Comparison of ENCODE assay signal across 9 mouse cellular contexts in genomic region chr5:77217211-77217610, GRCm38 (mm10). TPM values are rescaled to one million over a fixed set of nuclear protein-coding genes. Genes with fewer than 3 reads are reported as not detected.
DNase-seq lines count a peak whose midpoint lies in the region; ATAC-seq and TF ChIP-seq lines count a peak whose summit lies in the region.
"Had no signal": no experiment of that assay in that cellular context is flagged by ENCODE, and none has a peak within 500 bp of the region (broad histone marks: within the 10 kb centered on the region; RNA-seq: fewer than 3 reads in every experiment).

No protein-coding gene starts in this region.

- no peak overlapping the region for H3K4me3 ChIP-seq in ES-Bruce4 (ENCODE audit: low read depth, low read length)
- H3K4me3 ChIP-seq in heart, embryonic 12.5 days, result peak overlapping the region; percentile 30
- peak overlapping the region; percentile 18; the same call in 1 of the 2 replicates for H3K4me3 ChIP-seq in liver, embryonic 11.5 days (ENCODE audit: low read depth, low read length)
- peak overlapping the region; percentile 18; the same call in 1 of the 2 replicates for H3K4me3 ChIP-seq in stomach, postnatal 0 days (ENCODE audit: low read depth, low read length)
- H3K4me3 ChIP-seq: midbrain, embryonic 12.5 days had no signal

- no peak for TF ChIP-seq POLR2A in ES-Bruce4 (IDR thresholded peaks at IDR 0.05; ENCODE audit: insufficient read depth, low read length)

- H3K9me3 ChIP-seq in ES-Bruce4 (replicated peaks; ENCODE audit: control insufficient read depth, insufficient read depth, low read length, poor library complexity, severe bottlenecking), result no peaks in the 10 kb centered on the region
- no peaks in the 10 kb centered on the region for H3K9me3 ChIP-seq in heart, embryonic 12.5 days (replicated peaks)
- no peaks in the 10 kb centered on the region for H3K9me3 ChIP-seq in liver, embryonic 11.5 days (ENCODE audit: control insufficient read depth, low read length)
- no peaks in the 10 kb centered on the region for H3K9me3 ChIP-seq in stomach, postnatal 0 days (ENCODE audit: control insufficient read depth, low read length)
- H3K9me3 ChIP-seq: midbrain, embryonic 12.5 days had no signal

- H3K4me1 ChIP-seq in ES-Bruce4 (ENCODE audit: control insufficient read depth, insufficient read depth, low read length), result no peaks in the 10 kb centered on the region
- no peaks in the 10 kb centered on the region; the same call in 1 of the 2 replicates for H3K4me1 ChIP-seq in heart, embryonic 12.5 days (replicated peaks)
- no peaks in the 10 kb centered on the region for H3K4me1 ChIP-seq in liver, embryonic 11.5 days (replicated peaks; ENCODE audit: control insufficient read depth, insufficient read depth, low read length)
- H3K4me1 ChIP-seq in stomach, postnatal 0 days (replicated peaks; ENCODE audit: control insufficient read depth, insufficient read depth), result no peaks in the 10 kb centered on the region
- H3K4me1 ChIP-seq: midbrain, embryonic 12.5 days had no signal

- ATAC-seq in heart, embryonic 12.5 days (ENCODE audit: insufficient number of reproducible peaks, low FRiP score), result no peak
- ATAC-seq in liver, embryonic 11.5 days (replicated peaks; ENCODE audit: low FRiP score), result 0 out of 2 replicates have a peak, but pooled peaks have one; percentile 45
- peak; percentile 61 for ATAC-seq in stomach, postnatal 0 days (ENCODE audit: low FRiP score, low TSS enrichment)

- TF ChIP-seq CTCF in ES-Bruce4 (IDR thresholded peaks at IDR 0.05; ENCODE audit: low read depth, low read length), result peak; percentile 35
- peak; percentile 91 for TF ChIP-seq CTCF in stomach, postnatal 0 days (IDR thresholded peaks at IDR 0.05; ENCODE audit: low read depth)

- TF ChIP-seq EP300 in ES-Bruce4 (IDR thresholded peaks at IDR 0.05; ENCODE audit: insufficient read depth, low read depth, low read length), result no peak
- no peak for TF ChIP-seq EP300 in stomach, postnatal 0 days (optimal IDR thresholded peaks at IDR 0.05)

- H3K9ac ChIP-seq in ES-Bruce4 (ENCODE audit: low read depth, poor library complexity, severe bottlenecking), result no peak overlapping the region; the same call in 1 of the 2 replicates
- H3K9ac ChIP-seq in heart, embryonic 12.5 days, result no peak overlapping the region
- H3K9ac ChIP-seq in liver, embryonic 11.5 days (ENCODE audit: low read depth, low read length), result no peak overlapping the region
- no peak overlapping the region for H3K9ac ChIP-seq in stomach, postnatal 0 days (ENCODE audit: low read length)
- H3K9ac ChIP-seq: midbrain, embryonic 12.5 days had no signal

- DNase-seq in c-Kit-negative CD71-positive TER-119-positive erythroid progenitor cells, embryonic 14.5 days (ENCODE audit: low read depth, low spot score), result peak; percentile 60
- peak; percentile 5 for DNase-seq in fat pad, adult 2 months (ENCODE audit: extremely low read depth, low read depth, low spot score)
- peak; percentile 87 for DNase-seq in kidney, postnatal 10 days
- peak; percentile 63 for DNase-seq in liver, embryonic 11.5 days (ENCODE audit: low spot score)
- peak; percentile 79 for DNase-seq in neural tube, embryonic 10.5 days (ENCODE audit: extremely low spot score, low spot score)
- DNase-seq in stomach, postnatal 0 days (ENCODE audit: low spot score), result peak; percentile 80

- H3K4me2 ChIP-seq in heart, embryonic 12.5 days, result peak overlapping the region; percentile 52
- H3K4me2 ChIP-seq in liver, embryonic 11.5 days, result peak overlapping the region; percentile 50
- H3K4me2 ChIP-seq in stomach, postnatal 0 days (replicated peaks; ENCODE audit: low read depth), result 0 out of 2 replicates have a peak overlapping the region, but pooled peaks have one; percentile 17
- H3K4me2 ChIP-seq: midbrain, embryonic 12.5 days had no signal

- H3K27ac ChIP-seq in ES-Bruce4 (ENCODE audit: insufficient read depth, low read length), result no peak overlapping the region
- no peak overlapping the region for H3K27ac ChIP-seq in heart, embryonic 12.5 days (ENCODE audit: poor library complexity, severe bottlenecking)
- no peak overlapping the region for H3K27ac ChIP-seq in liver, embryonic 11.5 days (ENCODE audit: low read depth, low read length)
- no peak overlapping the region for H3K27ac ChIP-seq in stomach, postnatal 0 days (replicated peaks)
- H3K27ac ChIP-seq: midbrain, embryonic 12.5 days had no signal

- no peaks in the 10 kb centered on the region for H3K27me3 ChIP-seq in ES-Bruce4 (ENCODE audit: control insufficient read depth, insufficient read depth, low read length, poor library complexity, severe bottlenecking)
- no peaks in the 10 kb centered on the region for H3K27me3 ChIP-seq in heart, embryonic 12.5 days (replicated peaks)
- no peaks in the 10 kb centered on the region for H3K27me3 ChIP-seq in liver, embryonic 11.5 days (replicated peaks; ENCODE audit: control insufficient read depth, insufficient read depth, low read length)
- no peaks in the 10 kb centered on the region for H3K27me3 ChIP-seq in stomach, postnatal 0 days (ENCODE audit: control insufficient read depth, insufficient read depth, low read length)
- H3K27me3 ChIP-seq: midbrain, embryonic 12.5 days had no signal

- no peaks in the 10 kb centered on the region for H3K36me3 ChIP-seq in ES-Bruce4 (ENCODE audit: control insufficient read depth, insufficient read depth, low read length, poor library complexity, severe bottlenecking)
- H3K36me3 ChIP-seq in heart, embryonic 12.5 days, result no peaks in the 10 kb centered on the region
- H3K36me3 ChIP-seq in liver, embryonic 11.5 days (ENCODE audit: control insufficient read depth, insufficient read depth, low read length), result no peaks in the 10 kb centered on the region
- H3K36me3 ChIP-seq in stomach, postnatal 0 days (ENCODE audit: control insufficient read depth, insufficient read depth, low read length), result no peaks in the 10 kb centered on the region
- H3K36me3 ChIP-seq: midbrain, embryonic 12.5 days had no signal

- 15% methylated on average over 9 of the region's 9 CpGs for whole genome bisulfite sequencing in heart, embryonic 12.5 days
- 10% methylated on average over 9 of the region's 9 CpGs for WGBS in liver, embryonic 11.5 days
- WGBS in stomach, postnatal 0 days, result 8% methylated on average over 9 of the region's 9 CpGs

RNA-seq across cellular contexts. Expression of gene Spink2, which starts 5.9 kb away (rescaled TPM):
- not detected in 2 replicates for polyA plus RNA-seq in ES-Bruce4 (2011; ENCODE audit: insufficient read depth, insufficient read length, low read depth, missing spikeins)
- 7.3 and 7.9 TPM in 2 replicates for polyA plus RNA-seq in heart, embryonic 12.5 days (2016; fragmentation: Nextera tagmentation; extraction: Ambion mirVana)
- polyA plus RNA-seq in liver, embryonic 11.5 days (2014; fragmentation: Nextera tagmentation; extraction: Ambion mirVana), result 0.29 TPM in 1 of 2 replicates, not detected in the other
- 1.8 and 2.3 TPM in 2 replicates for polyA plus RNA-seq in stomach, postnatal 0 days (2015; fragmentation: Nextera tagmentation; extraction: Ambion mirVana)
- polyA plus RNA-seq: midbrain, embryonic 12.5 days had no signal

RNA-seq across cellular contexts. Expression of gene Rest, which starts 48.1 kb away (rescaled TPM):
- polyA plus RNA-seq in ES-Bruce4 (2011; ENCODE audit: insufficient read depth, insufficient read length, low read depth, missing spikeins), result 106 and 115 TPM in 2 replicates
- 31.0 and 32.2 TPM in 2 replicates for polyA plus RNA-seq in heart, embryonic 12.5 days (2016; fragmentation: Nextera tagmentation; extraction: Ambion mirVana)
- 21.8 and 22.7 TPM in 2 replicates for polyA plus RNA-seq in liver, embryonic 11.5 days (2014; fragmentation: Nextera tagmentation; extraction: Ambion mirVana)
- polyA plus RNA-seq in stomach, postnatal 0 days (2015; fragmentation: Nextera tagmentation; extraction: Ambion mirVana), result 12.1 and 12.5 TPM in 2 replicates

Comparison
In these comparisons a context has a peak if more than half of its experiments do, and no peak if none do; other contexts are left out.
1. DNase-seq: peak in every context shown above with its lines; median percentile 87 in kidney, postnatal 10 days; 80 in stomach, postnatal 0 days; 79 in neural tube, embryonic 10.5 days; 63 in liver, embryonic 11.5 days; 60 in c-Kit-negative CD71-positive TER-119-positive erythroid progenitor cells, embryonic 14.5 days; 5 in fat pad, adult 2 months.